Mouse (Mus musculus): Measurements from ENCODE around the gene Gpc6.

DNA sequence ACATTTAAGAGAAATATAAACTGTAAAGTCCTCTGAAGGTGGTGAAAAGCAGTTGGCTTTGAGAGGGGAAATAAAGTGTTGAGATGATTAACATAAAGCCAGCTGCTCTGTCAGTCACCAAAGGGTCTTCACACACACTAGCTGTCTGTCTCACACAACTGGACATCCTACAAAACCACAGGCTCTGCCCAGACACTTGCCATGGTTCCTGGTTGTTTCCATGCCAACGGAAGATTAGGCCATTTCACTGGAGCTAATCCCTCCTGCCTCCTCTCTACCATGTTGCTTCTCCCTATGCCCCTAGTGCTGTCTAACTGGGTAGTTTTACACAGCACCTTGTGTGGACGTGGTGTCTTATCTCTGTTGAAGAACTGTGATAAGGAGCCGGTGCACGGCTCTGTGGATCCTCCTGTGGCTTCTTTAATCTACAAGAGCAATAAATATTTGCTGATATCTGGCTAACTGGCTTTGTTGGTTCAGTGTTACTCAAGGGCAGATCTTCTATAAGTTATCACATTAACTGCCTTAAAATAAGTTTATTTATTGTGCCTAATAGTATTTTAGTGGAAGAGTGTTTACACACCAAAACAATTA is 562.1 kb downstream of the Gpc6 start:
- TF ChIP-seq CTCF (IDR thresholded peaks at IDR 0.05; ENCODE audit: borderline replicate concordance, insufficient read depth, low read length) (no peak), POLR2A (IDR thresholded peaks at IDR 0.05; ENCODE audit: low read depth, low read length) (no peak)
